Mouse (Mus musculus): ENCODE measurements around the gene Dynlt1a.
"Not testable (repeated sequence)": the region's sequence is repeated elsewhere in the genome, so short reads cannot be mapped to it uniquely, and the experiment has no call there.

DNA sequence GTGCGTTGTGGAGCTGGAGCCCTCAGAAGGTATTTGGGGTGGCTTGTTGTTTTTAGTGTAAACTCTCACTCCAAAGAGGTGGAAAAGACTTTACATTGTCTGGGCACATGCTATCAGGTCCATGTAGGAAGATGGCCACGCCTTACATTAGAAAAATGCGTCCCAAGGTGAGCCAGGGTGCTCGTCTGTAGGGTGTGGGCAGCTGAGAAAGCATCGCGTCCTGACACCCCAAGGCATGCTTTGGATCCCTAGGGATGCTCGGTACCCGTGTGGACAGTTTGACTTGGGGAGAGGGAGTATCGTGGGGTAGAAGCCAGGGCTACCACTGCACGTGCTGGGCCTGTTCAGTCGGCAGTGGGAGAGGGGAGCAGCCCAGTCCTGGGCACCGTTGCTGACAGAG is 28.3 kb downstream of the Dynlt1a start:
- not testable (repeated sequence) for TF ChIP-seq CTCF (IDR thresholded peaks at IDR 0.05; ENCODE audit: borderline replicate concordance, control insufficient read depth, extremely low read depth, insufficient read depth, low read length, poor library complexity); POLR2A (IDR thresholded peaks at IDR 0.05; ENCODE audit: control insufficient read depth, extremely low read depth, insufficient read depth, low read length, poor library complexity)
